Mouse (Mus musculus): Measurements from ENCODE around the gene Thbs4. TPM values are rescaled to one million over a fixed set of nuclear protein-coding genes. Genes with fewer than 3 reads are reported as not detected.

Thbs4 gene
- total RNA-seq, 2 experiments from 2014 or later, result 3.4 to 3.6 TPM

DNA sequence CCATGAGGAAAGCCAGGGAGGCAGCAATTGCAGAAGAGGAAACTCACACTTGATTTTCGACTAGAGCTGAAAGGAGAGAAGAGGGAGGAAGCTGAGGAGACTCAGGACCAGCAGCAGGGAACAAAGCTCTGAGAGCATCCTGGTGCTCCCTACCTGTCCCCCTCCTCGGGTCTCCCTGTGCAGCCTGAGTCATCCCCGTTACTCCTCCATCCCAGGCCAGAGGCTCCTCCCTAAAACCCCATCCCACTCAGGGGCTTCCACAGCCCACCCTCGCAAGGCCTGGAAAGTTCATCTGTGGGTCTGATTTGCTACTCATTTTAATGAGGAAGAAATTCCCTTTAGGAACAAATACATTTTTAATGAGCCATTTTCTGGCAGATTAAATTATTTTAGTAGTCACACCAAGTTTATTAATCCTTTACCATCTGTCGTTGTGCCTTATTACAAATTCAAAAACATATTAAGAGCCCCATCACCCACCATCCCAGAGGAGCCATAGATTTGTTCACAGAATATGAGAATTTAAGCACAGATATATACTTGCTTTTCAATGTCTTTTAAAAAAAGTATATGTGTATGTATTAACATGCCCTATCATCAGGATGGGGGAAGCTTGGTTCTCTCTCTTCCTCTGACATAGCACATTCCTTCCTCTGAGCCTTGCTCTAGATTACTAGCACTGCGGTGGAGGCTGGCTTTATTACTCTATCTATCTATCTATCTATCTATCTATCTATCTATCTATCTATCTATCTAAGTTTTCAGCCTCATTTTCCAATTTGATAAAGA is 29.0 kb downstream of the Thbs4 start:
- DNase-seq, result no peak
- intact Hi-C loops (cut with DNase I), result no loop called here

DNA sequence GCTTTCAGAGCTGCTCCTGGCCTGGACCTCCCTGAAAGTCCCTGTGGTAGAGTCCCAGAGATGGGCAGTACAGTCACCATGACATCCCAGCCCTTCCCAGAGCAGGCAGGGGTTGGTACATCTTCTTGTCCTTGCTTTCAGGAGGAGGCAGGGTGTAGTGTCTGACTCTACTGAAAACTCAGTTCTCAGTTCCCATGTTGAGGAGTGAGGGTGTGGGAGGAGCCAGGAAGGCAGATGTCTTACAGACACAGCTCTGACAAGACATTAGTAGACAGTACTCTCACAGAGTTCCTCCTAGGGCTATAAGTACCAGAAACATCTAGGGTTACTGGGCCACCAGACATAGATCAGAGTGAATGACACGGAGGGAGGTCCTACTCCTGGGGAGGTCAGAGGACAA is 32.3 kb downstream of the Thbs4 start:
- intact Hi-C loops (cut with DNase I), result no loop called here
- DNase-seq, result no peak

GRCm38 (mm10) chr13:92760519-92760918 is 34.1 kb downstream of the Thbs4 start:
- intact Hi-C loops (cut with DNase I), result no loop called here
- DNase-seq, result no peak

- intact Hi-C loops (cut with DNase I), result loop anchor here (10.0 kb wide), 1 partner anchor 856 kb away; no protein-coding TSS in a partner anchor
- DNase-seq, result no peak
These were observed 35.5 kb downstream of the Thbs4 start for GRCm38 (mm10) chr13:92759096-92759495.

- DNase-seq, result no peak
- intact Hi-C loops (cut with DNase I), result loop anchor here (10.0 kb wide), 1 partner anchor 857 kb away; no protein-coding TSS in a partner anchor
These were observed 36.5 kb downstream of the Thbs4 start for GRCm38 (mm10) chr13:92757972-92758585.

DNA sequence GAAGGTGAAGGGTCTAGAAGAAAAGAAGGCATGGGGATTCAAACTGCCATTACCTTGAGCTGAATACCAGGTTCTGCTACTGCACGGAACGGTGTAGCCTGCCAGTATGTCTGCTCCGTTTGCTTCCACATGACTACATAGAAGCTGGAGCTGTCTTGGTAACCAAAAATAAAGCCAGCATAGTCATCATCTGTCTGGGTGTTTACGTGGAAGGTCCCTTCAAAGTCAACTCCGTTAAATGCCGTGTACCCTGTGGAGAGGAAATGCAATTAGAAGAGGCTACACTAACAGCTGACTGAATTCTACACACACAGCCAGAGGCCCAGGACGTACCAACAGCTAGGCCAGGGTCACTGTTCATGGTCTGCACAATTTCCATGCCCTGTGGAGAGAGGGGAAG is 39.6 kb downstream of the Thbs4 start:
- DNase-seq, result no peak
- intact Hi-C loops (cut with DNase I), result loop anchor here (10.0 kb wide), 1 partner anchor 860 kb away; no protein-coding TSS in a partner anchor

- intact Hi-C loops (cut with DNase I), result loop anchor here (5.0 to 10.0 kb wide), 6 partner anchors 89 to 964 kb away; partner anchors contain the start of genes Cmya5 and Mtx3
- DNase-seq, result no peak
These were observed 40.9 kb downstream of the Thbs4 start for GRCm38 (mm10) chr13:92753676-92754075.

DNA sequence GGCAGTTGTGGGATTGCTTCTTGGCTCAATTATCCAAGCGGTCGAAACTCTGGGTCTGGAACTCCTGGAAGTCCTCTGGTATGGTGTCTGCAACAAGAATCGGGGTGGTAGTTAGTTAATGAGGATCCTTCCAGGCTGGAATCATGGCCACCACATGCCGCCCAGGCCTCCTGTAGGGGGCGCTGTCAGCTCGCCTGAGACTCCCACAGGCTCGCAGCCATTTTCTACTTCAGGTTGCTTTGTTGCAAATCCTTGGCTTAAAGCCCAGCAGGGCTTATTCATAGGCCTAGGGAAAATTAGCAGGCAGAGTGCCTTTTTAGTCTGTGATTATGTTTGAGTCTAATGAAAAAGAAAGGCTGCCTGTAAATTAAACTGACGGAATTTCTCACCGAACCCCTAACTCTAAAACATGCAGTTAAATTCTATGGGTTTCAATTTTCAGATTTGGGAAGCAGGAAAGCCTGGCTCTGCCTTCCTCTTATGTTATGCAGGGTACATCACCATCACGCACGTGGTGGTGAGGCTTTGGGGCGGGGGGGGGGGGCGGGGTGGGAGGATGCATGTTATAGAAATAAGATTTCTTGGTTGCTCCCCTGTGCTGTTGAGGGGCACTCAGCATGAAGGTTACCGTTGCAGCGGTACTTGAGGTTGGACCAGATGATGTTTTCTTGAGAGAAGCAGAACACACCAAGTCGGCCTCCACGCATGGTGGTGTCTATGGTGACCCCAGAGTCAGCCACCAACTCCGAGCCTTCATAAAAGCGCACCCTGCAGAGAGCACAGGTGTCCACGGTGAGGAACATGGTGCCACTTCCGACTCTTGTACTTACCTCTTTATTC is 42.7 kb downstream of the Thbs4 start:
- intact Hi-C loops (cut with DNase I), result loop anchor here (1.0 to 10.0 kb wide), 8 partner anchors 90 to 965 kb away; partner anchors contain the start of genes Cmya5 and Mtx3

DNA sequence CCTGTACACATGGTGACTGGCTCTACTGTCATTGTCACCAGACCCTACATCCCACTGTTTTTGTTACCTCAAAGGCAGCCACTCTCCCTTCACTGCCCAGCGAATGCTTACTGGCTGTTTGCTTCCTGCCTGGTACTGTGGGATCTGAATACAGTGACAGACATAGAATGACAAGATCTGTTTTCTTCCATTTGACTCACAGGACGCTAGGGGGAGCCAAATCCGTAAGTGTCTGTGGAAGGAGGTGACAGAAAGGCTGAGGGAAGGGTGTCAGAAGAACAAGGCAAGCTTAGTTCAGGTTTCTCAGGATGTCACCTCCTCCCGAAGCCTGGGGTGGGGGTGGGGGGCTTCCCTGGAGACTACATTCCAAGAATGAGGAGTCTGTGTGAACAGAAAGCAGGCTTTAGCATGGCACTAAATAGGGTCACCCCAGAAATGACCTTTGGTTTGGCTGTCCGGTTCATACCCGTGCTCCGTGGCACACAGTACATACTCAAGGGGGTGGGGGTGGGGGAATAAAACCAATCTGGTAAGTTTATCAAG is 43.6 kb downstream of the Thbs4 start:
- peak; percentile 59 to 65 for DNase-seq
- intact Hi-C loops (cut with DNase I), result loop anchor here (1.0 to 10.0 kb wide), 8 partner anchors 91 to 966 kb away; partner anchors contain the start of genes Cmya5 and Mtx3

More for the DNA sequence above, 42.7 kb downstream of the Thbs4 start:
- DNase-seq, result peak; percentile 80 to 81

- intact Hi-C loops (cut with DNase I), result loop anchor here (5.0 kb wide), 1 partner anchor 386 kb away; the partner anchor contains the start of gene Msh3
- no peak for DNase-seq
These were observed 51.3 kb downstream of the Thbs4 start for GRCm38 (mm10) chr13:92743337-92743736.

DNA sequence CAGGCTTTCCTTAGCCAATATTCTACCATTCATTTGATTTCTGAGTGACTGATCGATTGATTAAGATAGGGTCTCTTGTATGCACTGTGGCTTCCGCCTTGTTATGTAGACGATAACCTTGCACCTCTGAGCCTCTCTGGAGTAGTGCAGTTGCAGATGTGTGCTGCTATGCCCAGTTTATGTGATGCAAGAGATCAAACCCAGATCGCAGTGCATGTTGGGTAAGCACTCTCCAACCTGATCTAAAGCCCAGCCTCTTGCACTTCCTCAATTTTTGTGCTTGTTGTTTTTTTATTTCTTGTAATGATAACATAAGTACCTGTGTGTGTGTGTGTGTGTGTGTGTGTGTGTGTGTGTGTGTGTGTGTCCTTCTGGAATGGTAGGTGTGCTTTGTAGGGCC is 51.7 kb downstream of the Thbs4 start:
- no peak for DNase-seq
- intact Hi-C loops (cut with DNase I), result loop anchor here (5.0 kb wide), 1 partner anchor 386 kb away; the partner anchor contains the start of gene Msh3

DNA sequence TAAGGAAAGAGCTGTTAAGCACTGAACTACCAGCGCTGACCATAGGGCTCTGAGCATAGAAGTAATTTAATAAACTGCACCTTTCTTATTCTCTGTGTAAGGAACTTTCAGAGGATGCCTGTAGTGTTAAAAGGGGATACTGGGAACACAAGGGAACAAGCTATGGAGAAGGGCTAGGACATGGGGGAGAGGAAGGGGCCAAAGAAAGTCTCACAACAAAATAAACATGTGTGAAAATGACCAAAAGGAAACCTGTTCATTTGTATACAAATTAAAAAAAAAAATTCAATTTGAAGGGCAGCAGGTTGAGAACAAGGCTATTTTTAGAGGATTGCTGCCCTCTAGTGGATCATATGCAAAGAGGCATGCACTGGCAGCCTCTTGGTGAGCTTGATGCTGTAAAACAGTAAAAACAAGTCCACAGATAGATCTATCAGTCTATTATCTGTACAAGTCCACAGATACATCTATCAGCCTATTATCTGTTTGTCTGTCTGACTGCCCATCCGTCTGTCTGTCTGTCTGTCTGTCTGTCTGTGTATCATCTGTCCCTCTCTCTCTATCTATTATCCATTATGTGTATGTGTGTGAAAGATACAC is 53.8 kb downstream of the Thbs4 start:
- intact Hi-C loops (cut with DNase I), result loop anchor here (1.0 to 5.0 kb wide), 2 partner anchors 160 to 383 kb away; partner anchors contain the start of gene Msh3
- no peak for DNase-seq

DNA sequence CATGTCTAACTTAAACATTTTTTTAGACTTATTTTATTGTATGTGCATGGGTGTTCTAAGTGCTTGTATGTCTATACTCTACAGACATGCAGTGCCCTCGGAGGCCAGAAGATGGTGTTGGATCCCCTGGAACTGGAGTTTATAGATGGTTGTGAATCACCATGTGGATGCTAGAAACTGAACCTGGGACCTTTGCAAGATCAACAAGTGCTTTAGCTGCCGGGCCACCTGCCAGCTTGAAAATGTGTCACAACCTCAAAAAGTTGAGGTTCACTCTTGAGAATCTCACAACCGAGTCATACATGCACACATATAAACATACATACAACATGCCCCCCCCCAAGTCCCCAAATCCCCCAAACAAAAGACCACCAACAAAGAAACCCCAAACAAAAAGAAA is 54.8 kb downstream of the Thbs4 start:
- DNase-seq, result no peak
- intact Hi-C loops (cut with DNase I), result loop anchor here (5.0 kb wide), 1 partner anchor 383 kb away; the partner anchor contains the start of gene Msh3

GRCm38 (mm10) chr13:92738821-92739220 is 55.8 kb downstream of the Thbs4 start:
- intact Hi-C loops (cut with DNase I), result no loop called here
- DNase-seq, result no peak

GRCm38 (mm10) chr13:92736516-92737300 is 57.9 kb downstream of the Thbs4 start:
- DNase-seq, result no peak

DNA sequence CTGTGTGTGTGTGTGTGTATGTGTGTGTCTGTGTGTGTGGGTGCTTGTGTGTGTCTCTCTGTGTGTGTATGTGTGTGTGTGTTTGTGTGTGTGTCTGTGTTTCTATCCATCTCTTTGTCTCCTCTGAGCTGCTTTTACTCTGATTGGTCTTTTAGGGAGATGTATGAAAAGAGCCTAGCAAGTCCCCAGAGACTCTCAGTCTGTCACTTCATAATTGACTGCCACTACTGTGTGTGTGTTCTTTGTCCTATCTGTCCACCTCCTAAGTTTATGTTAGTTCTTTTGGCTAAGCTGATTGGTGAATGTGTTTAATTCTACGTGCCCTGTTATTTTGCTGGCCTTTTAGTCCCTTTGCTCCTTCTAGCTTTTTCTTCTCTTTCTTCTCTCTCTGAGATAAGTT is 58.9 kb downstream of the Thbs4 start:
- intact Hi-C loops (cut with DNase I), result no loop called here

More at GRCm38 (mm10) chr13:92736516-92737300, 57.9 kb downstream of the Thbs4 start:
- intact Hi-C loops (cut with DNase I), result no loop called here

GRCm38 (mm10) chr13:92733741-92734140 is 60.9 kb downstream of the Thbs4 start:
- intact Hi-C loops (cut with DNase I), result no loop called here
- no peak for DNase-seq

More for the DNA sequence above, 58.9 kb downstream of the Thbs4 start:
- no peak for DNase-seq

DNA sequence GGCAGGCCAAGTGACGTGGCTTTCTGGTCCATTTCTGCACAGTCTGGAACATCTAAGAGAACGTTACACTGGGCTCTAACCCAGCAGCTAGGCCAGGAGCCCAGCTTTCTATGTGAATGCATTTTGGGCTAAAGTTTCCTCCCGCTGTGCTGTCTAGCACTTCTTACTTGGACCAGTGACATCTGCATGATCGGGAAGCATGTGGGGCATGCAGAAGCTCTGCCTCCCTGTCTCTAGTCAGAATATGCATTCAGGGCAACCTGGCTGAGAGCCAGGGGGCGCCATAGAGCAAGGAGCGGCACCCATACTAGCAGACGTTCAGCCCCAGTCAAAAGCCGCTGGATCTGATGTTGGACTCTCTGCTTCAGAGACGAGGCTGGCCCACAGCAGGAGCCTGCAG is 61.4 kb downstream of the Thbs4 start:
- DNase-seq, result peak; percentile 26 to 46
- intact Hi-C loops (cut with DNase I), result no loop called here

- no peak for DNase-seq
- intact Hi-C loops (cut with DNase I), result no loop called here
These were observed 61.8 kb downstream of the Thbs4 start for GRCm38 (mm10) chr13:92732836-92733235.
